Mouse (Mus musculus): ENCODE data around the gene Ccdc28a. TPM values are rescaled to one million over a fixed set of nuclear protein-coding genes. Genes with fewer than 3 reads are reported as not detected.

Ccdc28a gene
- polyA plus RNA-seq, 1 experiment from 2014 or later, result 8.9 TPM

GRCm38 (mm10) chr10:18200656-18201055 lies 34.1 kb downstream of the Ccdc28a start:
- Histone ChIP-seq H3K4me2 (no peak overlapping the region), H3K4me1 (ENCODE audit: control insufficient read depth, insufficient read depth, low read length) (no peaks in the 10 kb centered on the region), H3K9me3 (replicated peaks; ENCODE audit: control insufficient read depth, low read length) (no peaks in the 10 kb centered on the region), H3K9ac (ENCODE audit: low read depth, low read length) (no peak overlapping the region), H3K27me3 (ENCODE audit: control insufficient read depth, insufficient read depth, low read length) (no peaks in the 10 kb centered on the region), H3K36me3 (ENCODE audit: control insufficient read depth, insufficient read depth, low read length) (no peaks in the 10 kb centered on the region), H3K4me3 (ENCODE audit: low read depth, low read length) (no peak overlapping the region), H3K27ac (ENCODE audit: low read depth, low read length) (no peak overlapping the region)
- no peak for ATAC-seq (replicated peaks; ENCODE audit: insufficient number of reproducible peaks, low FRiP score, low TSS enrichment)
- 74% methylated on average over 9 of the region's 9 CpGs for WGBS (ENCODE audit: insufficient replicate concordance)

GRCm38 (mm10) chr10:18199919-18200318 lies 34.9 kb downstream of the Ccdc28a start:
- no peak overlapping the region for H3K4me3 ChIP-seq (ENCODE audit: low read depth, low read length)
- no peaks in the 10 kb centered on the region for H3K9me3 ChIP-seq (replicated peaks; ENCODE audit: control insufficient read depth, low read length)
- no peaks in the 10 kb centered on the region for H3K27me3 ChIP-seq (ENCODE audit: control insufficient read depth, insufficient read depth, low read length)
- no peak overlapping the region for H3K4me2 ChIP-seq
- WGBS (ENCODE audit: insufficient replicate concordance), result 79% methylated on average over 4 of the region's 4 CpGs
- H3K36me3 ChIP-seq (ENCODE audit: control insufficient read depth, insufficient read depth, low read length), result no peaks in the 10 kb centered on the region
- H3K27ac ChIP-seq (ENCODE audit: low read depth, low read length), result no peak overlapping the region
- no peak overlapping the region for H3K9ac ChIP-seq (ENCODE audit: low read depth, low read length)
- ATAC-seq (replicated peaks; ENCODE audit: insufficient number of reproducible peaks, low FRiP score, low TSS enrichment), result no peak
- H3K4me1 ChIP-seq (ENCODE audit: control insufficient read depth, insufficient read depth, low read length), result no peaks in the 10 kb centered on the region

DNA sequence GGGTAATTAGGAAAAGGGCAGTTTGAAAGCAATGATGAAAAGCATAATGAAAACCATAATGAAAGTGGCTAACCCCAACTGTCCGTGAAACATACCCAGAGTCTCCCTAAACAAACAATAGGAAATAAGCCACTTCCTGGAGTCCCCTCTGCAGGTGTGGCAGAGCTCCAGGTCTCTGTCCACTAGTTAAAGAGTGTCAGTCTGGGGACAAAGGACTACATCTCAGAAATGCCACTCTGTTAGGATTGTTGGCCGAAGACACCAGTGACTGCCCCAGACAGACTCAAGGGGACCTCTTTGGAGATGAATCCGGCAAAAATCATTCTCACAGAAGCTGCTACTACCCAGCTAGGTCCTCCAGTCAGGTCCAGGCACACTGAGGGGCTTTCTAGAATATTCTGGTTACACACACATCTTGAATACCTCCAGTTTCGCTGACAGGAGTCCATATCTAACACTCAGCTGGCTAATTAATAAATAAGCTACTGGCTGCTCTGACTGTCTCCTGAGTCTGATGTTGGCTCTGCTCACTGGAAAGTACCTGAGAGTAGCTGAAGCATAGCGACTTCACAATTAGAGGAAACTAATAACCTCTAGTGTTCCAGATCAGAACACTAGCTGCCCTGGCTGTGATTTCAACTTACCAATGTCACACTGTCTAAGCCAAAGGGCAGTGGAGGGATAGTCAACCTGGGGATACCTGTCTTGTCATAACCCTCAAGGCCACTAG lies 36.3 kb downstream of the Ccdc28a start:
- Histone ChIP-seq H3K4me2 (no peak overlapping the region), H3K4me1 (ENCODE audit: control insufficient read depth, insufficient read depth, low read length) (no peaks in the 10 kb centered on the region), H3K27ac (ENCODE audit: low read depth, low read length) (no peak overlapping the region), H3K36me3 (ENCODE audit: control insufficient read depth, insufficient read depth, low read length) (no peaks in the 10 kb centered on the region), H3K4me3 (ENCODE audit: low read depth, low read length) (no peak overlapping the region), H3K27me3 (ENCODE audit: control insufficient read depth, insufficient read depth, low read length) (no peaks in the 10 kb centered on the region), H3K9ac (ENCODE audit: low read depth, low read length) (no peak overlapping the region), H3K9me3 (replicated peaks; ENCODE audit: control insufficient read depth, low read length) (no peaks in the 10 kb centered on the region)
- no peak for ATAC-seq (replicated peaks; ENCODE audit: insufficient number of reproducible peaks, low FRiP score, low TSS enrichment)
- WGBS (ENCODE audit: insufficient replicate concordance), result 74% methylated on average over 5 of the region's 5 CpGs

DNA sequence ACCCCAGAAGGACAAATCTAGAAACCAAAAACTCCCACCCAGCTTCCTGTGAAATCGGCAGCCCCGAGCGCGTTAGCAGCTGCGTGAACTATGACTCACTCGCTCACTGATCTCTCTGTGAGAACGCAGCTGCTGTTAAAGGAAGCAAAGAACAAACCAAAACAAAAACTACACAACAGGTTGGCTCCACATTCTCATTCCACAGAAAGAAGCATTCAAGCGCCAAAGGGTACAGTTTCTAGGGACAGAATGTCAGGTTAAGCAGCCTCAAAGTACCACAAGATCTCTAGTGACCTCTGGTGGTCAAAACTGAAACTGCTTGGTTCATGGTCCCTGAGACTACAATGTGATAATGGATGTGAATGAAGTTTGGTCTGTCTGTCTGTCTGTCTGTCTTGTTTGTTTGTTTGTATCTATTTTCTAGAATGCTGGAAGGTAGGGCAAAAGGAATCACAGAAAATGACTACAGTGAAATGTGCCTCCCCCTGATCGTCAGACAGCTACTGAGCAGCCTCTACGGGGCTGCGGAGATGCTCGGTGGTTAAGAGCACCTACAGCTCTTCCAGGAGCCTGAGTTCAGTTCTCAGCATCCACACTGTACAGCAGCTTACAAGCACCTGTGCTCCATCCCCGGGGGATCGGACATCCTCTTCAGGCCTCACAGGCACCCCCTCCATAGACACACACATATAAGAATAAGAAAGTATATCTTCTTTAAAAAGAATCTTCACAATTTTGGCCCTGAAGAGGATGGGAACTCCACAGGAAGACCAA lies 37.4 kb downstream of the Ccdc28a start:
- Histone ChIP-seq H3K4me1 (ENCODE audit: control insufficient read depth, insufficient read depth, low read length) (no peaks in the 10 kb centered on the region), H3K4me2 (peak overlapping the region; percentile 54), H3K9me3 (replicated peaks; ENCODE audit: control insufficient read depth, low read length) (no peaks in the 10 kb centered on the region), H3K4me3 (ENCODE audit: low read depth, low read length) (peak overlapping the region; percentile 28), H3K27ac (ENCODE audit: low read depth, low read length) (no peak overlapping the region), H3K27me3 (ENCODE audit: control insufficient read depth, insufficient read depth, low read length) (no peaks in the 10 kb centered on the region), H3K9ac (ENCODE audit: low read depth, low read length) (no peak overlapping the region), H3K36me3 (ENCODE audit: control insufficient read depth, insufficient read depth, low read length) (no peaks in the 10 kb centered on the region)
- ATAC-seq (replicated peaks; ENCODE audit: insufficient number of reproducible peaks, low FRiP score, low TSS enrichment), result no peak
- WGBS (ENCODE audit: insufficient replicate concordance), result 51% methylated on average over 14 of the region's 14 CpGs

GRCm38 (mm10) chr10:18194737-18195141 lies 40.1 kb downstream of the Ccdc28a start:
- H3K27ac ChIP-seq (ENCODE audit: low read depth, low read length), result no peak overlapping the region
- 55% methylated on average over 14 of the region's 14 CpGs for WGBS (ENCODE audit: insufficient replicate concordance)
- H3K4me2 ChIP-seq, result no peak overlapping the region
- no peak overlapping the region for H3K9ac ChIP-seq (ENCODE audit: low read depth, low read length)
- H3K4me1 ChIP-seq (ENCODE audit: control insufficient read depth, insufficient read depth, low read length), result peaks cover 6% of the 10 kb centered on the region; the same call in 1 of the 2 replicates
- no peaks in the 10 kb centered on the region for H3K27me3 ChIP-seq (ENCODE audit: control insufficient read depth, insufficient read depth, low read length)
- no peaks in the 10 kb centered on the region for H3K9me3 ChIP-seq (replicated peaks; ENCODE audit: control insufficient read depth, low read length)
- no peak overlapping the region for H3K4me3 ChIP-seq (ENCODE audit: low read depth, low read length)
- H3K36me3 ChIP-seq (ENCODE audit: control insufficient read depth, insufficient read depth, low read length), result no peaks in the 10 kb centered on the region
- no peak for ATAC-seq (replicated peaks; ENCODE audit: insufficient number of reproducible peaks, low FRiP score, low TSS enrichment)

GRCm38 (mm10) chr10:18194156-18194555 lies 40.6 kb downstream of the Ccdc28a start:
- Histone ChIP-seq H3K9ac (ENCODE audit: low read depth, low read length) (no peak overlapping the region), H3K4me3 (ENCODE audit: low read depth, low read length) (no peak overlapping the region), H3K27ac (ENCODE audit: low read depth, low read length) (no peak overlapping the region), H3K9me3 (replicated peaks; ENCODE audit: control insufficient read depth, low read length) (no peaks in the 10 kb centered on the region), H3K4me2 (no peak overlapping the region), H3K4me1 (ENCODE audit: control insufficient read depth, insufficient read depth, low read length) (peaks cover 6% of the 10 kb centered on the region; the same call in 1 of the 2 replicates), H3K36me3 (ENCODE audit: control insufficient read depth, insufficient read depth, low read length) (no peaks in the 10 kb centered on the region), H3K27me3 (ENCODE audit: control insufficient read depth, insufficient read depth, low read length) (no peaks in the 10 kb centered on the region)
- 70% methylated on average over 11 of the region's 11 CpGs for WGBS (ENCODE audit: insufficient replicate concordance)
- ATAC-seq (replicated peaks; ENCODE audit: insufficient number of reproducible peaks, low FRiP score, low TSS enrichment), result no peak

- peaks cover 6% of the 10 kb centered on the region; the same call in 1 of the 2 replicates for H3K4me1 ChIP-seq (ENCODE audit: control insufficient read depth, insufficient read depth, low read length)
- no peak for ATAC-seq (replicated peaks; ENCODE audit: insufficient number of reproducible peaks, low FRiP score, low TSS enrichment)
- no peak overlapping the region for H3K9ac ChIP-seq (ENCODE audit: low read depth, low read length)
- H3K36me3 ChIP-seq (ENCODE audit: control insufficient read depth, insufficient read depth, low read length), result no peaks in the 10 kb centered on the region
- H3K9me3 ChIP-seq (replicated peaks; ENCODE audit: control insufficient read depth, low read length), result no peaks in the 10 kb centered on the region
- no peak overlapping the region for H3K27ac ChIP-seq (ENCODE audit: low read depth, low read length)
- H3K27me3 ChIP-seq (ENCODE audit: control insufficient read depth, insufficient read depth, low read length), result no peaks in the 10 kb centered on the region
- 64% methylated on average over 11 of the region's 11 CpGs for WGBS (ENCODE audit: insufficient replicate concordance)
- H3K4me2 ChIP-seq, result no peak overlapping the region
- no peak overlapping the region for H3K4me3 ChIP-seq (ENCODE audit: low read depth, low read length)
These were observed 41.6 kb downstream of the Ccdc28a start for GRCm38 (mm10) chr10:18193221-18193620.

GRCm38 (mm10) chr10:18191706-18192105 lies 43.1 kb downstream of the Ccdc28a start:
- H3K4me1 ChIP-seq (ENCODE audit: control insufficient read depth, insufficient read depth, low read length), result peaks cover 6% of the 10 kb centered on the region; the same call in 1 of the 2 replicates
- H3K9me3 ChIP-seq (replicated peaks; ENCODE audit: control insufficient read depth, low read length), result no peaks in the 10 kb centered on the region
- no peak overlapping the region for H3K4me3 ChIP-seq (ENCODE audit: low read depth, low read length)
- H3K36me3 ChIP-seq (ENCODE audit: control insufficient read depth, insufficient read depth, low read length), result no peaks in the 10 kb centered on the region
- no peak overlapping the region for H3K27ac ChIP-seq (ENCODE audit: low read depth, low read length)
- H3K27me3 ChIP-seq (ENCODE audit: control insufficient read depth, insufficient read depth, low read length), result no peaks in the 10 kb centered on the region
- H3K4me2 ChIP-seq, result no peak overlapping the region
- WGBS (ENCODE audit: insufficient replicate concordance), result 34% methylated on average over 8 of the region's 8 CpGs
- no peak for ATAC-seq (replicated peaks; ENCODE audit: insufficient number of reproducible peaks, low FRiP score, low TSS enrichment)
- no peak overlapping the region for H3K9ac ChIP-seq (ENCODE audit: low read depth, low read length)

All from heart, embryonic 11.5 days (tissue).